Mouse (Mus musculus): ENCODE data around the gene Tmem239. TPM values are rescaled to one million over a fixed set of nuclear protein-coding genes. Genes with fewer than 3 reads are reported as not detected.

The Tmem239 gene
- polyA plus RNA-seq, 1 experiment from 2014 or later, result not detected

GRCm38 (mm10) chr2:130449794-130450433, 43.6 kb downstream of the Tmem239 start, which contains the start of gene Ptpra:
Gene Ptpra, plus strand, starts transcription at chr2:130450278.
- ATAC-seq (replicated peaks; ENCODE audit: insufficient number of reproducible peaks, low FRiP score, low TSS enrichment, low read depth) (peak; percentile 94), DNase-seq (ENCODE audit: low spot score) (peak; percentile 93)
- Histone ChIP-seq H3K27me3 (ENCODE audit: control insufficient read depth, insufficient read depth, low read length) (no peaks in the 10 kb centered on the region), H3K4me1 (ENCODE audit: control insufficient read depth, insufficient read depth, low read length) (no peaks in the 10 kb centered on the region), H3K9me3 (replicated peaks; ENCODE audit: control insufficient read depth, low read length) (no peaks in the 10 kb centered on the region), H3K36me3 (replicated peaks; ENCODE audit: control insufficient read depth, insufficient read depth, low read depth, low read length) (no peaks in the 10 kb centered on the region), H3K4me3 (ENCODE audit: low read depth, low read length) (peak within 1 kb of the TSS; percentile 92), H3K4me2 (ENCODE audit: low read depth, low read length) (peak within 1 kb of the TSS; percentile 86), H3K27ac (replicated peaks; ENCODE audit: low read depth, low read length) (peak within 1 kb of the TSS; percentile 62; the same call in 1 of the 2 replicates), H3K9ac (replicated peaks; ENCODE audit: low read length) (peak within 1 kb of the TSS; percentile 83)
- WGBS, result under 1% methylated on average over 46 of the region's 50 CpGs

DNA sequence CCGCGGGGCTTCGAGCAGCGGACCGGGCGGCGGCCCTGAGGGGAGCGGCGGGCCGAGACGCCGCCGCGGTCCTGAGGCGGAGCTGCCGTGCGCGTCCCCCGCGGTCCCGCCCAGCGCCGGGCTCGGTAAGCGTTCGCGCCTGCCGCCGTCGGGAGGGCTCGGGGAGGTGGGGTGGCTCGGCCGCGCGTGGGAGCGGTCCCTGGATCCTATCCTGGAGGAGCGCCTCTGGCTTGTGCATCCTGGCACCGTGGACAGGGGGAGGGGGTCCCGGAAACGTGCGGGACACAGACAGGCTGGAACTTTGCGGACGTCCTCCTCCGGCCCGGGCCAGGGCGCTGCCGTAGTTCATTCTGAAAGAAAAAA, 44.1 kb downstream of the Tmem239 start:
- H3K4me3 ChIP-seq (ENCODE audit: low read depth, low read length), result peak overlapping the region; percentile 92
- peak; percentile 59 for DNase-seq (ENCODE audit: low spot score)
- peak overlapping the region; percentile 83 for H3K9ac ChIP-seq (replicated peaks; ENCODE audit: low read length)
- WGBS, result 2% methylated on average over 43 of the region's 47 CpGs
- H3K27me3 ChIP-seq (ENCODE audit: control insufficient read depth, insufficient read depth, low read length), result no peaks in the 10 kb centered on the region
- peak overlapping the region; percentile 62; the same call in 1 of the 2 replicates for H3K27ac ChIP-seq (replicated peaks; ENCODE audit: low read depth, low read length)
- H3K4me2 ChIP-seq (ENCODE audit: low read depth, low read length), result peak overlapping the region; percentile 86
- no peaks in the 10 kb centered on the region for H3K36me3 ChIP-seq (replicated peaks; ENCODE audit: control insufficient read depth, insufficient read depth, low read depth, low read length)
- ATAC-seq (replicated peaks; ENCODE audit: insufficient number of reproducible peaks, low FRiP score, low TSS enrichment, low read depth), result peak; percentile 76
- no peaks in the 10 kb centered on the region for H3K4me1 ChIP-seq (ENCODE audit: control insufficient read depth, insufficient read depth, low read length)
- no peaks in the 10 kb centered on the region for H3K9me3 ChIP-seq (replicated peaks; ENCODE audit: control insufficient read depth, low read length)

DNA sequence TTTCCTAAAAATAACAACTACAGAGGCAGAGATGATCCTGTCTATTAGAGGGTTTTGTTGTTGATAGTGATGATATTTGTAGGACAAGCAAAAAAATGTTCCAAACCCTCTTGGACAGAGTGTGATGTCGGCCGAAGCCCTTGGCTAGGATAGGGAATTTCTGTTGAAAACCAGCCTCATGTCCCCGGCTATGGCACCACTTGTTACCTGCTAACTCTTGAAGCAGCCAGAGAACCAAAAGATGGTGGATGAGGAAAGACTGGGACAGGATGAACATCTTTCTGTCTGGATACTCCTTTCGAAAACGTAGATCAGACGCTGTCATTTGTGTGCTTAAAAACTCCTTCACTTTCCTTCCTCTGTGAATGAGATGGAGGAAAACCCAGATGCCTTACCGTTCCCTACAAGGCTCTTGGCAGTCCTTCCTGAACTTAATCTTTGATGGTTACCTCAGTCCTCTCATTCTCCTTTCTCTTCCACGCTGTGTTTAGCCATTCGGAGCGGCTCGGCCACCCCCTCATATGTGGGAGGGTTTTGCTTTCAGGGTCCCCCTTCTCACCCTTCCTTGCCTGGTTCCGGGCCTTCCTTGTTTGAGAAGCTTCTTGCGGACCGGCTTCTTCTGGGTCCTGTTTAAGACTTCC, 44.9 kb downstream of the Tmem239 start:
- DNase-seq (ENCODE audit: low spot score), result no peak
- no peak for ATAC-seq (replicated peaks; ENCODE audit: insufficient number of reproducible peaks, low FRiP score, low TSS enrichment, low read depth)
- peak overlapping the region; percentile 83 for H3K9ac ChIP-seq (replicated peaks; ENCODE audit: low read length)
- H3K9me3 ChIP-seq (replicated peaks; ENCODE audit: control insufficient read depth, low read length), result no peaks in the 10 kb centered on the region
- no peaks in the 10 kb centered on the region for H3K36me3 ChIP-seq (replicated peaks; ENCODE audit: control insufficient read depth, insufficient read depth, low read depth, low read length)
- peak overlapping the region; percentile 86 for H3K4me2 ChIP-seq (ENCODE audit: low read depth, low read length)
- no peak overlapping the region for H3K27ac ChIP-seq (replicated peaks; ENCODE audit: low read depth, low read length)
- H3K4me1 ChIP-seq (ENCODE audit: control insufficient read depth, insufficient read depth, low read length), result no peaks in the 10 kb centered on the region
- H3K4me3 ChIP-seq (ENCODE audit: low read depth, low read length), result peak overlapping the region; percentile 92
- no peaks in the 10 kb centered on the region for H3K27me3 ChIP-seq (ENCODE audit: control insufficient read depth, insufficient read depth, low read length)
- 80% methylated on average over 14 of the region's 14 CpGs for WGBS

- DNase-seq (ENCODE audit: low spot score), result no peak
- Histone ChIP-seq H3K9ac (replicated peaks; ENCODE audit: low read length) (no peak overlapping the region), H3K9me3 (replicated peaks; ENCODE audit: control insufficient read depth, low read length) (no peaks in the 10 kb centered on the region), H3K4me2 (ENCODE audit: low read depth, low read length) (no peak overlapping the region), H3K36me3 (replicated peaks; ENCODE audit: control insufficient read depth, insufficient read depth, low read depth, low read length) (no peaks in the 10 kb centered on the region), H3K4me1 (ENCODE audit: control insufficient read depth, insufficient read depth, low read length) (no peaks in the 10 kb centered on the region), H3K27me3 (ENCODE audit: control insufficient read depth, insufficient read depth, low read length) (no peaks in the 10 kb centered on the region), H3K27ac (replicated peaks; ENCODE audit: low read depth, low read length) (no peak overlapping the region), H3K4me3 (ENCODE audit: low read depth, low read length) (no peak overlapping the region)
- WGBS, result 66% methylated on average over 3 of the region's 3 CpGs
- no peak for ATAC-seq (replicated peaks; ENCODE audit: insufficient number of reproducible peaks, low FRiP score, low TSS enrichment, low read depth)
Measured at GRCm38 (mm10) chr2:130451727-130452090, 45.4 kb downstream of the Tmem239 start.

DNA sequence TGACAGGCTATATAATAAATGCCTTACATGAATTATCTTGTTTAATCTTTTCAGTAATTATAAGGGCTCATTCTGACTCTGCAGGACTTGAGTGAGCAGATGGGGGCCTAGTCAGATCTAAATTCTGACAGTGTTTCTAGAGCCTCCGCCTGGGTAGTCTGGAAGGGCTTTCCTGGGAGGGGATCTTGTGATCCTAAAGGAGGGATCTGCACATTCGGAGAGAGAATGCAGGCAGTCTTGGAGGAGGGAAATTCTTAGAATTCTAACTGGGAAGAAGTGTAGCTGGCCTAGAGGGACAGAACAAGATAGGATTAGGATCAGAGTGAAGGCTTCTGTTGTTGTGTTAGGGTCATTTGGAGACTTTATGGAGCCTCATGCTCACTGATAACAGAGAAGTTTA, 46.0 kb downstream of the Tmem239 start:
- no peak for DNase-seq (ENCODE audit: low spot score)
- Histone ChIP-seq H3K4me3 (ENCODE audit: low read depth, low read length) (no peak overlapping the region), H3K4me1 (ENCODE audit: control insufficient read depth, insufficient read depth, low read length) (no peaks in the 10 kb centered on the region), H3K9ac (replicated peaks; ENCODE audit: low read length) (no peak overlapping the region), H3K9me3 (replicated peaks; ENCODE audit: control insufficient read depth, low read length) (no peaks in the 10 kb centered on the region), H3K4me2 (ENCODE audit: low read depth, low read length) (no peak overlapping the region), H3K27ac (replicated peaks; ENCODE audit: low read depth, low read length) (no peak overlapping the region), H3K36me3 (replicated peaks; ENCODE audit: control insufficient read depth, insufficient read depth, low read depth, low read length) (no peaks in the 10 kb centered on the region), H3K27me3 (ENCODE audit: control insufficient read depth, insufficient read depth, low read length) (no peaks in the 10 kb centered on the region)
- WGBS, result 66% methylated on average over 2 of the region's 2 CpGs
- no peak for ATAC-seq (replicated peaks; ENCODE audit: insufficient number of reproducible peaks, low FRiP score, low TSS enrichment, low read depth)

- Histone ChIP-seq H3K27me3 (ENCODE audit: control insufficient read depth, insufficient read depth, low read length) (no peaks in the 10 kb centered on the region), H3K27ac (replicated peaks; ENCODE audit: low read depth, low read length) (no peak overlapping the region), H3K9me3 (replicated peaks; ENCODE audit: control insufficient read depth, low read length) (no peaks in the 10 kb centered on the region), H3K36me3 (replicated peaks; ENCODE audit: control insufficient read depth, insufficient read depth, low read depth, low read length) (no peaks in the 10 kb centered on the region), H3K4me2 (ENCODE audit: low read depth, low read length) (no peak overlapping the region), H3K9ac (replicated peaks; ENCODE audit: low read length) (no peak overlapping the region), H3K4me1 (ENCODE audit: control insufficient read depth, insufficient read depth, low read length) (no peaks in the 10 kb centered on the region), H3K4me3 (ENCODE audit: low read depth, low read length) (no peak overlapping the region)
- DNase-seq (ENCODE audit: low spot score) (no peak), ATAC-seq (replicated peaks; ENCODE audit: insufficient number of reproducible peaks, low FRiP score, low TSS enrichment, low read depth) (no peak)
- 82% methylated on average over 6 of the region's 6 CpGs for WGBS
Measured at GRCm38 (mm10) chr2:130453421-130453820, 47.1 kb downstream of the Tmem239 start.

DNA sequence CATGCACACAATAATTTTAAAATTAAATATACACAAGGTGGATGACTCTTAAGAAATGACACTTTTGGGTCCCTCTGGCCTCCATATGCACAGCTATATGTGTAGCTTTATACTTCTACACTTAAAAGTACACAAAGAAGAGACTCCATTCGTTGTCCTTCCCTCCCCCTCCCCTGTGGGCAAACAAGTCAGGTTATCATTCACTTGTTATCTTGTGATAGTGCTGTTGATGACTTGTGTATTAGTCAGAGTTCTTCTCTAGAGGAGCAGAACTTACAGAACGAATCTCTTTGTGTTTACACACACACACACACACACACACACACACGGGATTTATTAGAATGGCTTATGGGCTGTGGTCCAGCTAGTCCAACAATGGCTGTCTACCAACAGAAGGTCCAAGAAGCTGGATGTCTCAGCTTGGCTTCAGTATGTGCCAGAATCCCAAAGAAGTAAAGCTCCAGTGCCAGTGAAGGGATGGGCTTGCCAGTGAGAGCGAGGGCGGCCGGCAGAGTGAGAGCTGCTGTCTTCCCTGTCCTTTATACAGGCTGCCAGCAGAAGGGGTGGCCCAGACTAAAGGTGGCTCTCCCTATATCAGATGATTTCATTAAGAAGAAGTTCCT, 48.6 kb downstream of the Tmem239 start:
- ATAC-seq (replicated peaks; ENCODE audit: insufficient number of reproducible peaks, low FRiP score, low TSS enrichment, low read depth), result no peak
- WGBS, result 86% methylated on average over 6 of the region's 6 CpGs

More for the DNA sequence above, 48.6 kb downstream of the Tmem239 start:
- no peak overlapping the region for H3K9ac ChIP-seq (replicated peaks; ENCODE audit: low read length)
- H3K36me3 ChIP-seq (replicated peaks; ENCODE audit: control insufficient read depth, insufficient read depth, low read depth, low read length), result no peaks in the 10 kb centered on the region
- DNase-seq (ENCODE audit: low spot score), result no peak
- H3K27ac ChIP-seq (replicated peaks; ENCODE audit: low read depth, low read length), result no peak overlapping the region
- H3K4me3 ChIP-seq (ENCODE audit: low read depth, low read length), result no peak overlapping the region
- H3K27me3 ChIP-seq (ENCODE audit: control insufficient read depth, insufficient read depth, low read length), result no peaks in the 10 kb centered on the region
- H3K9me3 ChIP-seq (replicated peaks; ENCODE audit: control insufficient read depth, low read length), result no peaks in the 10 kb centered on the region
- H3K4me2 ChIP-seq (ENCODE audit: low read depth, low read length), result no peak overlapping the region
- H3K4me1 ChIP-seq (ENCODE audit: control insufficient read depth, insufficient read depth, low read length), result no peaks in the 10 kb centered on the region
